Mouse (Mus musculus) layer of hippocampus, adult 2 months (tissue): Measurements from ENCODE around the gene Hmcn2. TPM values are rescaled to one million over a fixed set of nuclear protein-coding genes. Genes with fewer than 3 reads are reported as not detected.

ENCODE experiments used
- DNase-seq, 2 experiments: peaks; one replicate each; pipeline ENCODE4 v3.0.0; 2022; ENCODE audit warnings: low spot score in 2 of 2
- H3K27ac ChIP-seq: fragments of 200-600 bp; 2 replicates; pipeline ENCODE4 v1.8.1; 2022
- H3K4me3 ChIP-seq: fragments of 200-600 bp; 2 replicates; pipeline ENCODE4 v1.8.1; 2022; ENCODE audit warnings: mild to moderate bottlenecking
- CTCF ChIP-seq: fragments of 200-600 bp; conservative IDR thresholded peaks from 2 replicates; pipeline ENCODE4 v1.8.1; 2022; ENCODE audit warnings: antibody characterized with exemption, mild to moderate bottlenecking, moderate library complexity
- total RNA-seq, 2 experiments: library from RNA; stranded (reverse); gene quantifications; 2 replicates each; pipeline ENCODE4 v1.2.3; 2021

Hmcn2 gene
- total RNA-seq, 2 experiments from 2014 or later: 0.32 to 0.51 TPM

- no peak for DNase-seq
- Histone ChIP-seq H3K27ac (peak overlapping the region; percentile 73), H3K4me3 (peak overlapping the region; percentile 61)
- TF ChIP-seq CTCF: no peak
These were observed 156.6 kb downstream of the Hmcn2 start for GRCm38 (mm10) chr2:31470683-31471385.

GRCm38 (mm10) chr2:31471611-31472010 lies 157.4 kb downstream of the Hmcn2 start:
- no peak overlapping the region for H3K4me3 ChIP-seq
- no peak for DNase-seq
- TF ChIP-seq CTCF: no peak
- no peak overlapping the region for H3K27ac ChIP-seq

- DNase-seq: peak in 1 of 2 experiments; percentile 65
- H3K27ac ChIP-seq: no peak overlapping the region
- peak; percentile 91 for TF ChIP-seq CTCF
- H3K4me3 ChIP-seq: no peak overlapping the region
These were observed 158.3 kb downstream of the Hmcn2 start for GRCm38 (mm10) chr2:31472406-31473065.

- no peak overlapping the region for H3K27ac ChIP-seq
- no peak for DNase-seq
- TF ChIP-seq CTCF: peak; percentile 70
- H3K4me3 ChIP-seq: no peak overlapping the region
These were observed 159.7 kb downstream of the Hmcn2 start for GRCm38 (mm10) chr2:31473941-31474340.

- no peak overlapping the region for H3K4me3 ChIP-seq
- no peak for DNase-seq
- TF ChIP-seq CTCF: no peak
- no peak overlapping the region for H3K27ac ChIP-seq
These were observed 160.5 kb downstream of the Hmcn2 start for GRCm38 (mm10) chr2:31474686-31475085.

- no peak for TF ChIP-seq CTCF
- H3K4me3 ChIP-seq: no peak overlapping the region
- no peak for DNase-seq
These were observed 162.0 kb downstream of the Hmcn2 start for GRCm38 (mm10) chr2:31476107-31476820.

GRCm38 (mm10) chr2:31477234-31478161 lies 163.3 kb downstream of the Hmcn2 start:
- no peak for TF ChIP-seq CTCF

More at GRCm38 (mm10) chr2:31476107-31476820, 162.0 kb downstream of the Hmcn2 start:
- no peak overlapping the region for H3K27ac ChIP-seq

GRCm38 (mm10) chr2:31482914-31483575 lies 168.8 kb downstream of the Hmcn2 start:
- peak; percentile 80 to 90 for DNase-seq
- H3K4me3 ChIP-seq: no peak overlapping the region
- no peak overlapping the region for H3K27ac ChIP-seq
- TF ChIP-seq CTCF: peak; percentile 99

More at GRCm38 (mm10) chr2:31477234-31478161, 163.3 kb downstream of the Hmcn2 start:
- no peak overlapping the region for H3K4me3 ChIP-seq
- no peak for DNase-seq
- H3K27ac ChIP-seq: no peak overlapping the region

- no peak overlapping the region for H3K4me3 ChIP-seq
- peak; percentile 48 to 82 for DNase-seq
- no peak overlapping the region for H3K27ac ChIP-seq
- TF ChIP-seq CTCF: peak; percentile 95
These were observed 170.0 kb downstream of the Hmcn2 start for GRCm38 (mm10) chr2:31484187-31484586.

GRCm38 (mm10) chr2:31489166-31489565 lies 175.0 kb downstream of the Hmcn2 start:
- no peak for TF ChIP-seq CTCF
- no peak overlapping the region for H3K4me3 ChIP-seq
- no peak for DNase-seq
- H3K27ac ChIP-seq: no peak overlapping the region

- TF ChIP-seq CTCF: no peak
These were observed 176.3 kb downstream of the Hmcn2 start for GRCm38 (mm10) chr2:31490556-31490955.

GRCm38 (mm10) chr2:31492308-31492707 lies 178.1 kb downstream of the Hmcn2 start:
- Histone ChIP-seq H3K4me3 (no peak overlapping the region), H3K27ac (no peak overlapping the region)
- no peak for DNase-seq
- TF ChIP-seq CTCF: peak; percentile 33

More at GRCm38 (mm10) chr2:31490556-31490955, 176.3 kb downstream of the Hmcn2 start:
- no peak for DNase-seq
- Histone ChIP-seq H3K27ac (no peak overlapping the region), H3K4me3 (no peak overlapping the region)
